Mouse (Mus musculus) kidney, postnatal 0 days (tissue): ENCODE results near the gene 1700012P22Rik. TPM values are rescaled to one million over a fixed set of nuclear protein-coding genes. Genes with fewer than 3 reads are reported as not detected.

Experiments
- ATAC-seq: fragments of 200-750 bp; cut with Nextera tagmentation; replicated peaks from 2 replicates; pipeline ENCODE4 v1.8.0; 2017; ENCODE audit warnings: low read depth, moderate number of reproducible peaks, moderate TSS enrichment, moderate library complexity; ENCODE audit not compliant: low FRiP score
- DNase-seq: peaks from one replicate; pipeline ENCODE4 v3.0.0-alpha.2; 2016; ENCODE audit warnings: low spot score
- H3K27ac ChIP-seq: fragments of 300-500 bp; sonication (generic); 2 replicates; pipeline ENCODE4 v1.5.1; 2014; ENCODE audit warnings: mild to moderate bottlenecking
- H3K27me3 ChIP-seq: fragments of 300-500 bp; sonication (generic); 2 replicates; pipeline ENCODE4 v1.6.1; 2014; ENCODE audit warnings: low read length, mixed read lengths; ENCODE audit not compliant: insufficient read depth
- H3K36me3 ChIP-seq: fragments of 300-500 bp; sonication (generic); 2 replicates; pipeline ENCODE4 v1.6.1; 2014; ENCODE audit warnings: low read length, mixed read lengths; ENCODE audit not compliant: insufficient read depth
- H3K4me1 ChIP-seq: fragments of 300-500 bp; sonication (generic); replicated peaks from 2 replicates; pipeline ENCODE4 v1.6.1; 2014; ENCODE audit warnings: antibody characterized with exemption, low read length, mixed read lengths; ENCODE audit not compliant: insufficient read depth
- H3K4me2 ChIP-seq: fragments of 300-500 bp; sonication (generic); 2 replicates; pipeline ENCODE4 v1.6.1; 2014; ENCODE audit warnings: mild to moderate bottlenecking, low read length, moderate library complexity, mixed read lengths
- H3K4me3 ChIP-seq: fragments of 300-500 bp; sonication (generic); replicated peaks from 2 replicates; pipeline ENCODE4 v1.5.1; 2014; ENCODE audit warnings: low read depth, low read length
- H3K9ac ChIP-seq: fragments of 300-500 bp; sonication (generic); 2 replicates; pipeline ENCODE4 v1.6.1; 2014; ENCODE audit warnings: low read depth, low read length
- H3K9me3 ChIP-seq: fragments of 300-500 bp; sonication (generic); replicated peaks from 2 replicates; pipeline ENCODE4 v1.6.1; 2016; ENCODE audit warnings: low read length, inconsistent platforms, mixed read lengths
- CTCF ChIP-seq: IDR thresholded peaks from 2 replicates; pipeline ENCODE4 v1.5.1; 2016; ENCODE audit warnings: antibody characterized with exemption, low read depth, mild to moderate bottlenecking, moderate library complexity
- WGBS: fragments of 180-500 bp; shearing (Covaris S2); extraction: QIAGEN DNeasy Blood & Tissue Kit; methylation state at CpG from one replicate; pipeline ENCODE4 v1.1.7; 2014; 5-methylcytosine and 5-hydroxymethylcytosine counted together
- polyA plus RNA-seq: library from polyadenylated mRNA; unstranded; fragments of >200 nt; fragmentation: Nextera tagmentation; extraction: Ambion mirVana; gene quantifications from 2 replicates; pipeline ENCODE4 v1.2.1, GENCODE M21; 2015

Gene 1700012P22Rik
- polyA plus RNA-seq, 1 experiment from 2014 or later: not detected

GRCm38 (mm10) chr4:144406261-144406660, 32.3 kb downstream of the 1700012P22Rik start:
- Histone ChIP-seq H3K36me3 (no peaks in the 10 kb centered on the region), H3K27me3 (no peaks in the 10 kb centered on the region), H3K4me3 (no peak overlapping the region), H3K9me3 (no peaks in the 10 kb centered on the region), H3K27ac (no peak overlapping the region), H3K9ac (no peak overlapping the region), H3K4me2 (no peak overlapping the region), H3K4me1 (no peaks in the 10 kb centered on the region)
- TF ChIP-seq CTCF: no peak
- 70% methylated on average over 3 of the region's 3 CpGs for WGBS
- ATAC-seq (no peak), DNase-seq (no peak)

DNA sequence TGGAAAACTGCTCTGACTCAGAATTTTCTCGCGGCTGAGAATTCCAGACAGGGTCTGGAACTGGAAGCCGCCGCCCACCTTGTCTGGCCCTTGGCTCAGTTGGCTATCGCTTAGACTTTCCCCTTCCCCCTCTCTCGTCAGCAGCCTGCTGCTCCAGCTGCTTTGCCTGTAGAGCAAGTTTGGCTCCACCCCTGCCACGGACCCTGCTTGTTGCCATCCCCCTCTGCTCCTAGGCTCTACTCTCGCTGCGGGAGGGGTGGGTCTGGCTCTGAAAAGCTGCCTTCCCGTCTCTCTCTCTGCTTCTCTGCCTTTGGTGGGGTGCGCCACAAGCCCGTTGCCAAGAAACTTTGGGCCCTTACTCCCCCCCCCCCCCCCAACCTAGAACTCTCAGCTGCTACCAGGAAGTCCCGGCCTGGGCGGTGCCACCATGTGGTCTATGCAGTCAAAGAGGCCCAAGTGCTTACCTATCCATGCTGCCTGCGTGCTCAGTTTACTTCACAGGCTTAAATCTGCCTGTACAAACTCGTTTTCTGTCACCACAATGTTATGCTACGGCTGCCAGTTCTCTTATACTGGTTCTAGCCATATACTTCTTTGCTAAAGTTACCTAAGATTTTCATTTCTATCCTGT, 34.0 kb downstream of the 1700012P22Rik start:
- Histone ChIP-seq H3K9ac (peak overlapping the region; percentile 37; the same call in 1 of the 2 replicates), H3K4me1 (no peaks in the 10 kb centered on the region)

GRCm38 (mm10) chr4:144402712-144403111, 35.9 kb downstream of the 1700012P22Rik start:
- DNase-seq (no peak), ATAC-seq (no peak)
- no peak overlapping the region for H3K27ac ChIP-seq
- no peaks in the 10 kb centered on the region for H3K4me1 ChIP-seq
- no peaks in the 10 kb centered on the region for H3K9me3 ChIP-seq
- no peaks in the 10 kb centered on the region for H3K36me3 ChIP-seq
- 43% methylated on average over 4 of the region's 4 CpGs for WGBS
- no peak overlapping the region for H3K9ac ChIP-seq
- no peak overlapping the region for H3K4me3 ChIP-seq
- no peak overlapping the region for H3K4me2 ChIP-seq
- no peak for TF ChIP-seq CTCF
- no peaks in the 10 kb centered on the region for H3K27me3 ChIP-seq

More for the DNA sequence above, 34.0 kb downstream of the 1700012P22Rik start:
- TF ChIP-seq CTCF: no peak
- no peaks in the 10 kb centered on the region for H3K9me3 ChIP-seq
- ATAC-seq (peak; percentile 90), DNase-seq (peak; percentile 79)
- H3K27ac ChIP-seq: no peak overlapping the region
- peak overlapping the region; percentile 56 for H3K4me2 ChIP-seq
- WGBS: 3% methylated on average over 16 of the region's 17 CpGs
- no peaks in the 10 kb centered on the region for H3K27me3 ChIP-seq
- H3K36me3 ChIP-seq: no peaks in the 10 kb centered on the region
- peak overlapping the region; percentile 21; the same call in 1 of the 2 replicates for H3K4me3 ChIP-seq

GRCm38 (mm10) chr4:144396316-144396715, 42.3 kb downstream of the 1700012P22Rik start:
- Histone ChIP-seq H3K9ac (no peak overlapping the region), H3K4me1 (no peaks in the 10 kb centered on the region), H3K36me3 (no peaks in the 10 kb centered on the region), H3K4me2 (no peak overlapping the region), H3K9me3 (no peaks in the 10 kb centered on the region), H3K4me3 (no peak overlapping the region), H3K27ac (no peak overlapping the region), H3K27me3 (no peaks in the 10 kb centered on the region)
- 32% methylated on average over 3 of the region's 3 CpGs for WGBS
- TF ChIP-seq CTCF: no peak
- DNase-seq: no peak
- ATAC-seq: no peak

DNA sequence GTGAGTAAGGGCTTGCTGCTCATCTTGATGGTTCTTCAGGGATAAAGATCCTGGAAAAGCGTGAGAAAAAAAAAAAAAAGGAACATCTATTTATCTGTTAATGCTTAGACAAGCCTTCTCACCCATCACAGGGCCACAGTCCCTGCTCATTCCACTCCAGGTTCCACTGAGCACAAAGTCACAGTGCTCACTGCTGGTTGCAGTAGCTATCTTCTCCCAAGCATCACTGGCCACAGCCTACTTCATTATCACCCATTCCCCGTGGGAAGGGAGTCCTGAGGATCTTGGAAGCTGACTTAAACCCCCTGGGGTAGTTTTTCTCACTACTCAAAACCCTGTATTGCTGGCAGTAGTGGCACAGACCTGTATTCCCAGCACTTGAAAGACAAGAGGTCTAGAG, 60.7 kb downstream of the 1700012P22Rik start, which contains the start of gene Pramef20:
Pramef20 (minus strand) TSS at position 23 of the 400 bp plus-strand sequence.
- no peak for ATAC-seq
- H3K9me3 ChIP-seq: no peaks in the 10 kb centered on the region
- H3K4me1 ChIP-seq: no peaks in the 10 kb centered on the region
- H3K36me3 ChIP-seq: no peaks in the 10 kb centered on the region
- no peak within 1 kb of the TSS for H3K4me2 ChIP-seq
- DNase-seq: no peak
- no peaks in the 10 kb centered on the region for H3K27me3 ChIP-seq
- 55% methylated on average over 2 of the region's 2 CpGs for WGBS
- no peak within 1 kb of the TSS for H3K4me3 ChIP-seq
- H3K27ac ChIP-seq: no peak within 1 kb of the TSS
- no peak for TF ChIP-seq CTCF
- H3K9ac ChIP-seq: no peak within 1 kb of the TSS

Other genes with a start within 250 kb of the 1700012P22Rik start
- gene Oog2, start 248.1 kb downstream of the 1700012P22Rik start, polyA plus RNA-seq: not detected in 2 replicates
- gene C87977, start 225.5 kb downstream of the 1700012P22Rik start, polyA plus RNA-seq: not detected in 2 replicates
- gene Pramel5, start 158.3 kb downstream of the 1700012P22Rik start, polyA plus RNA-seq: not detected in 2 replicates
- not detected in 2 replicates for gene Gm13128, start 108.5 kb downstream of the 1700012P22Rik start, polyA plus RNA-seq
- not detected in 2 replicates for gene Gm13119, start 80.8 kb downstream of the 1700012P22Rik start, polyA plus RNA-seq
- gene Pramef20, start 60.8 kb downstream of the 1700012P22Rik start, polyA plus RNA-seq: not detected in 2 replicates
- 0.37 and 0.39 TPM in 2 replicates for gene Pramef12, start 30.3 kb downstream of the 1700012P22Rik start, polyA plus RNA-seq
- gene Gm9944, start 14.5 kb upstream of the 1700012P22Rik start, polyA plus RNA-seq: not detected in 2 replicates
- gene Aadacl3, start 25.0 kb upstream of the 1700012P22Rik start, polyA plus RNA-seq: not detected in 2 replicates
- gene 9430007A20Rik, start 81.0 kb upstream of the 1700012P22Rik start, polyA plus RNA-seq: not detected in 2 replicates
- not detected in 2 replicates for gene Gm13124, start 126.4 kb upstream of the 1700012P22Rik start, polyA plus RNA-seq
- not detected in 2 replicates for gene Aadacl4, start 174.9 kb upstream of the 1700012P22Rik start, polyA plus RNA-seq
- not detected in 2 replicates for gene Gm436, start 247.6 kb upstream of the 1700012P22Rik start, polyA plus RNA-seq